Mouse (Mus musculus) embryonic facial prominence, embryonic 13.5 days (tissue): ENCODE measurements around the gene Parp16. TPM values are rescaled to one million over a fixed set of nuclear protein-coding genes. Genes with fewer than 3 reads are reported as not detected.

Experiments
- ATAC-seq: fragments of 200-750 bp; cut with Nextera tagmentation; 2 replicates; pipeline ENCODE4 v1.8.0; 2017; ENCODE audit warnings: low read depth; ENCODE audit not compliant: insufficient number of reproducible peaks, insufficient read depth, low FRiP score, low TSS enrichment
- H3K27ac ChIP-seq: fragments of 300-500 bp; sonication (generic); 2 replicates; pipeline ENCODE4 v1.5.1; 2015; ENCODE audit warnings: moderate library complexity, mild to moderate bottlenecking, inconsistent platforms
- H3K27me3 ChIP-seq: fragments of 300-500 bp; sonication (generic); 2 replicates; pipeline ENCODE4 v1.6.1; 2015; ENCODE audit warnings: mild to moderate bottlenecking, inconsistent platforms
- H3K36me3 ChIP-seq: fragments of 300-500 bp; sonication (generic); 2 replicates; pipeline ENCODE4 v1.6.1; 2015; ENCODE audit warnings: mild to moderate bottlenecking, inconsistent platforms
- H3K4me1 ChIP-seq: fragments of 300-500 bp; sonication (generic); 2 replicates; pipeline ENCODE4 v1.6.1; 2015; ENCODE audit warnings: inconsistent platforms
- H3K4me2 ChIP-seq: fragments of 300-500 bp; sonication (generic); 2 replicates; pipeline ENCODE4 v1.6.1; 2015; ENCODE audit warnings: moderate library complexity, mild to moderate bottlenecking, inconsistent platforms
- H3K4me3 ChIP-seq: fragments of 300-500 bp; sonication (generic); 2 replicates; pipeline ENCODE4 v1.5.1; 2015; ENCODE audit warnings: mild to moderate bottlenecking, inconsistent platforms
- H3K9ac ChIP-seq: fragments of 300-500 bp; sonication (generic); 2 replicates; pipeline ENCODE4 v1.6.1; 2015; ENCODE audit warnings: mild to moderate bottlenecking, inconsistent platforms
- H3K9me3 ChIP-seq: fragments of 300-500 bp; sonication (generic); 2 replicates; pipeline ENCODE4 v1.6.1; 2016; ENCODE audit warnings: inconsistent platforms
- WGBS: fragments of 180-500 bp; shearing (Covaris S2); methylation state at CpG from one replicate; pipeline ENCODE4 v1.1.7; 2015; ENCODE audit warnings: mixed read lengths; 5-methylcytosine and 5-hydroxymethylcytosine counted together
- polyA plus RNA-seq: library from polyadenylated mRNA; unstranded; fragments of >200 nt; fragmentation: Nextera tagmentation; extraction: Ambion mirVana; gene quantifications from 2 replicates; pipeline ENCODE4 v1.2.1, GENCODE M21; 2015

Gene Parp16
- polyA plus RNA-seq, 1 experiment from 2014 or later = 7.1 TPM

DNA sequence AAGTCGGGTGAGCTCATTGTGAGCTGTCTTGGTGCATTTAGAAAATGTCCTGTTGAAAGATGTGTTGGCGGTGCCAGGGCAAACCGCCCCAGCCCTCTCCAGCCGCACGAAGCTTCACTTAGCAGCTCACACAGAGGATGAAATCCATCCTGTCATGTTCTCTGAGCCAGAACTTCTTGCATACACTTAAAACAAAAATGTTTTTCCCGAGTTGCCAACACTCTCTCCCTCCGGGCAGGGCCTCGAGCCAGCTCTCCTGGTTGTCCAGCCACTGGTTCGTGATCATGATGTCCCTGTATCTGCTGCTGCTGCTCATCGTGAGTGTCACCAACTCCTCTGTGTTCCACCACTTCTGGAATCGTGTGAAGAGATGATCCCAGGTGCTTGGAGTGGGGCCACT is 42.5 kb downstream of the Parp16 start:
- Histone ChIP-seq H3K27ac (peak overlapping the region; percentile 39; the same call in 1 of the 2 replicates), H3K4me1 (peaks cover 11% of the 10 kb centered on the region; the same call in 1 of the 2 replicates), H3K4me3 (no peak overlapping the region), H3K4me2 (no peak overlapping the region), H3K9me3 (no peaks in the 10 kb centered on the region), H3K36me3 (peaks cover 15% of the 10 kb centered on the region), H3K27me3 (no peaks in the 10 kb centered on the region), H3K9ac (no peak overlapping the region)
- 80% methylated on average over 11 of the region's 11 CpGs for WGBS
- no peak for ATAC-seq

DNA sequence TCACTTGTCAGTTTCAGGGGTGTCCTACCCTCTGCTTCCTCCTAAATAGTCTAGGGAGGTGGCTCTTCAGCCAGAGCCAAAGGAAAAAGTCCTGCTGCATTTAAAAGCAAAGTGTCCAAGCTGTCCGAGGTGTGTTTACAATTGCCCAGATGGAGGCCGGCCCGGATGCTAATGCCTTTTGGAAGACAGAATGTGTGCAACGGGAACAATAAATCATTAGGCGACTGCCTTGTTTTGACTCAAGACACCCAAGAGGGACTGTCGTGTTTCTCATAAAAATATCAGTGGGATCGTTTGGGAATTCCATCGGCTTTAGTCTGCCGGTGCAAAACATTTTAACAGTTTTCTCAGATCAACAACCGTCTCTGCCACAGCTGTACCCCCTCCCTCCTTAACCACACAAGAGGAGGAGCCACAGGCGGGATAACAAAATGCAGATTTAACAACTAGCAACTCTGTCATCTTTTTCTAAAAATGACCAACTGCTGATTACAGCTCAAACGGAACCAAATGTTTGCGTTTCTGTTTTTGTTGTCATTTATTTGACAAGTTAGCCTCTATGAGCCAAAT is 43.1 kb downstream of the Parp16 start:
- Histone ChIP-seq H3K27ac (peak overlapping the region; percentile 39), H3K9ac (no peak overlapping the region), H3K36me3 (peaks cover 15% of the 10 kb centered on the region), H3K9me3 (no peaks in the 10 kb centered on the region), H3K4me1 (peaks cover 15% of the 10 kb centered on the region), H3K4me3 (no peak overlapping the region), H3K4me2 (no peak overlapping the region), H3K27me3 (no peaks in the 10 kb centered on the region)
- no peak for ATAC-seq
- 57% methylated on average over 13 of the region's 13 CpGs for WGBS

- no peak for ATAC-seq
- Histone ChIP-seq H3K9me3 (no peaks in the 10 kb centered on the region), H3K4me1 (peaks cover 19% of the 10 kb centered on the region), H3K27ac (no peak overlapping the region), H3K27me3 (no peaks in the 10 kb centered on the region), H3K4me3 (no peak overlapping the region), H3K9ac (no peak overlapping the region), H3K4me2 (no peak overlapping the region), H3K36me3 (peaks cover 15% of the 10 kb centered on the region)
- 84% methylated on average over 4 of the region's 4 CpGs for WGBS
These were observed 44.0 kb downstream of the Parp16 start for GRCm38 (mm10) chr9:65239176-65239575.

DNA sequence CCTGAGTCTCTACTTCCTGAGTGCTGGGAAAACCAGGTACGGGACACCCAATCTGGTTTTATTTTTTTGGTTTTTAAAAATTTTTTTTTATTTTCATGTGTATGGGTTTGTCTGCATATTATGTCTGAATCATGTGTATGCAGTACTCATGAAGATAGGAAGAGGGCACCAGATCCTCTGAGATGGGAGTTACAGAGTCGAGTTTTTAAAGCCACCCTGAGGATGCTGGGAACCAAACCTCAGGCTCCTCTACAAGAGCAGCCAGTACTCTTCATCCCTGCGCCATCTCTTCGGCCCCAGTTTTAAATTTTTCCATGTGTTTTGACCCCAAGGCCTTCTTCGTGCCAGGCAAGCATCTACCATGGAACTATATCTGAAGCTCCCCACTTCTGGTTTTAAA is 44.6 kb downstream of the Parp16 start:
- H3K4me2 ChIP-seq = no peak overlapping the region
- peaks cover 23% of the 10 kb centered on the region for H3K4me1 ChIP-seq
- H3K9ac ChIP-seq = no peak overlapping the region
- H3K36me3 ChIP-seq = peaks cover 10% of the 10 kb centered on the region
- no peak for ATAC-seq
- no peak overlapping the region for H3K27ac ChIP-seq
- WGBS = 90% methylated on average over 5 of the region's 5 CpGs
- no peaks in the 10 kb centered on the region for H3K27me3 ChIP-seq
- H3K4me3 ChIP-seq = no peak overlapping the region
- no peaks in the 10 kb centered on the region for H3K9me3 ChIP-seq

DNA sequence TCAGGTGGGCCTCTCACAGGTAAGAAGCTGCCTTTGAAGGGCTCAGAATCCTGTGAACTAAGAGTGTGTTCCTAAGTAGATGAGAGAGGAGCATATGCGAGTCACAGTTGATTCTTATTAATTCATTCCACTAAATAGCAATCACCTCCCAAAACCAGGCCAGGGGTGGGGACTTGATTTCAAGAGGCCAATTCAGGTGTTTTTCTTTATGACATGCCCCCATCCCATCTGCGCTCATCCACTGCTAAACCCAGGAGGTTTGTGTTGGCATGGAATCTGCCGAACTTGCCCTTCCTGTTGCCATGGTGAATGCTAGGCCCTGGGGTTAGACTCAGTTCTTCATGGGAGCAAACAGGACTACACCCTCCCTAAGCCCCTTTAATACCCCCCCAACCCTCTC is 45.4 kb downstream of the Parp16 start:
- ATAC-seq = no peak
- H3K9me3 ChIP-seq = no peaks in the 10 kb centered on the region
- WGBS = 78% methylated on average over 3 of the region's 3 CpGs
- no peak overlapping the region for H3K9ac ChIP-seq
- peaks cover 10% of the 10 kb centered on the region for H3K36me3 ChIP-seq
- no peak overlapping the region for H3K4me3 ChIP-seq
- peaks cover 23% of the 10 kb centered on the region for H3K4me1 ChIP-seq
- no peaks in the 10 kb centered on the region for H3K27me3 ChIP-seq
- H3K27ac ChIP-seq = no peak overlapping the region
- H3K4me2 ChIP-seq = no peak overlapping the region

- Histone ChIP-seq H3K27ac (no peak overlapping the region), H3K4me1 (peaks cover 23% of the 10 kb centered on the region), H3K27me3 (no peaks in the 10 kb centered on the region), H3K4me3 (no peak overlapping the region), H3K9ac (no peak overlapping the region), H3K4me2 (no peak overlapping the region), H3K9me3 (no peaks in the 10 kb centered on the region), H3K36me3 (peaks cover 5% of the 10 kb centered on the region; the same call in 1 of the 2 replicates)
- ATAC-seq = no peak
- WGBS = 62% methylated on average over 5 of the region's 5 CpGs
These were observed 46.8 kb downstream of the Parp16 start for GRCm38 (mm10) chr9:65241973-65242372.

DNA sequence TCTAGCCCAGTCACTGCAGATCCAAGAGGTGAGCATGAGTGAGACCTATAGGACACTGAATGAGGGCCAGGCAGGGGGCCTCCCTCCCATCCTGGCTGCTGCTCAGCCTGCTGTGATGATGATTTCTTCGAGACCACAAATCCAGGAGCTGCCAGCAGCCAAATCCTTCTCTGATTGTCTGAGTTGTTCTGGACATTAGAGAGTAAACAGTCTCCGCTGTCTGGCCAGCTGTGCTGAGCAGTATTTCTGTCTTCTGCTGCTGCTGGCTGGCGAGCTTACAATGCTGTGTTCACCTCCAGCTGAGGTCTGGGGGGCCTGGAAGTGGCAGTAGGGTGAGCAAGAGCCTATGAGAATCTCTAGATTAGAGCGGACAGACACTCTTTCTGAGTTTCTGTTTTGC is 48.1 kb downstream of the Parp16 start:
- Histone ChIP-seq H3K4me2 (no peak overlapping the region), H3K9ac (no peak overlapping the region), H3K27me3 (no peaks in the 10 kb centered on the region), H3K4me3 (no peak overlapping the region), H3K9me3 (no peaks in the 10 kb centered on the region), H3K27ac (peak overlapping the region; percentile 51; the same call in 1 of the 2 replicates), H3K4me1 (peaks cover 14% of the 10 kb centered on the region), H3K36me3 (no peaks in the 10 kb centered on the region)
- WGBS = 47% methylated on average over 4 of the region's 4 CpGs
- ATAC-seq = no peak

GRCm38 (mm10) chr9:65244036-65244806 is 49.1 kb downstream of the Parp16 start:
- Histone ChIP-seq H3K27ac (no peak overlapping the region), H3K9me3 (no peaks in the 10 kb centered on the region), H3K36me3 (no peaks in the 10 kb centered on the region), H3K4me1 (peaks cover 12% of the 10 kb centered on the region; the same call in 1 of the 2 replicates), H3K27me3 (no peaks in the 10 kb centered on the region), H3K4me3 (no peak overlapping the region), H3K4me2 (no peak overlapping the region), H3K9ac (no peak overlapping the region)
- no peak for ATAC-seq
- WGBS = 43% methylated on average over 9 of the region's 9 CpGs

- H3K4me1 ChIP-seq = peaks cover 12% of the 10 kb centered on the region; the same call in 1 of the 2 replicates
- no peak overlapping the region for H3K27ac ChIP-seq
- H3K9ac ChIP-seq = no peak overlapping the region
- H3K36me3 ChIP-seq = no peaks in the 10 kb centered on the region
- H3K27me3 ChIP-seq = no peaks in the 10 kb centered on the region
- no peaks in the 10 kb centered on the region for H3K9me3 ChIP-seq
- 67% methylated on average over 16 of the region's 16 CpGs for WGBS
- H3K4me2 ChIP-seq = no peak overlapping the region
- no peak for ATAC-seq
- no peak overlapping the region for H3K4me3 ChIP-seq
These were observed 52.6 kb downstream of the Parp16 start for GRCm38 (mm10) chr9:65247502-65248376.

DNA sequence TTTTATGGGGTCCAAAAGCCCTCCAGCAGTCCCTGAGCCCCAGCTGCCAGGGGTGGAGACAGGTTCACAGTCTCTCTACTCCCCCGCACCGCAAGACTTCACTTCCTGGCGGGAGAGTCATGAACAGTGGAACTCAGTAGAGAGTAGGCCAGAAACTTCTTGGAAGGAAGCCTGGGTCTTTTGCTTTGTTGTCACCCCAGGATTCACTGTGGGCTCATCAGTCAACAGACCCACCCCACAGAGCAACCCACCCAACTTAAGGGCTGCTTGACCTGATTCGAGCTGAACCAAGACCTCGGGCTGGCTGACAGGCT is 53.2 kb downstream of the Parp16 start:
- no peak for ATAC-seq
- Histone ChIP-seq H3K4me1 (peaks cover 7% of the 10 kb centered on the region; the same call in 1 of the 2 replicates), H3K36me3 (no peaks in the 10 kb centered on the region), H3K4me2 (no peak overlapping the region), H3K27ac (no peak overlapping the region), H3K9me3 (no peaks in the 10 kb centered on the region), H3K9ac (no peak overlapping the region), H3K4me3 (no peak overlapping the region), H3K27me3 (no peaks in the 10 kb centered on the region)
- 83% methylated on average over 5 of the region's 5 CpGs for WGBS

DNA sequence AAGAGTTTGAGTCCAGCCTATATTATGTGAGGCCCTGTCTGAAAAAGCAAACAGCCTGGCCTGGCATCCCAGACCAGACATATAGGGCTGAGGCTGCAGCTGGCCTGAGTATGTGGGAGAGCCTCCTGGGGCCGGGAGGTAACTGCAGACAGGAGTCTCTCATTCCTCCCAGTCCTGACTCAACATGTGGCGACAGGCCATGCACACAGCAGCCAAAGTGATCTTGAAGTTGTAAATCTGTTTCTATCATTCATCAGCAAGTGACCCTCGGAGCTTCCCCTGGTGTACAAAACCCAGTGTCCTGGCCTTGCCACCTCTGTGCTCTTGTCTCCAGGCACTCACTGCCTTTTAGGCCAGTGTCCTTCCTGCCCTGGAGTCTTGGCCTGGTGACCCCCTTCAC is 56.9 kb downstream of the Parp16 start:
- WGBS = 66% methylated on average over 3 of the region's 3 CpGs

More for the DNA sequence above, 56.9 kb downstream of the Parp16 start:
- H3K27me3 ChIP-seq = no peaks in the 10 kb centered on the region
- no peak overlapping the region for H3K9ac ChIP-seq
- no peak overlapping the region for H3K4me2 ChIP-seq
- no peaks in the 10 kb centered on the region for H3K9me3 ChIP-seq
- H3K36me3 ChIP-seq = no peaks in the 10 kb centered on the region
- H3K27ac ChIP-seq = no peak overlapping the region
- H3K4me1 ChIP-seq = no peaks in the 10 kb centered on the region
- no peak overlapping the region for H3K4me3 ChIP-seq
- ATAC-seq = no peak
